Mouse (Mus musculus) G1E-ER4 (cell line): ENCODE data around the gene Chpf2. TPM values are rescaled to one million over a fixed set of nuclear protein-coding genes. Genes with fewer than 3 reads are reported as not detected.

Source experiments
- GATA1 ChIP-seq: IDR thresholded peaks from one replicate; pipeline ENCODE4 v1.8.0; 2012; ENCODE audit warnings: low read length, inconsistent platforms
- polyA plus RNA-seq: library from polyadenylated mRNA; stranded (reverse); fragments of >175 nt; gene quantifications from 2 replicates; pipeline ENCODE4 v1.2.3, GENCODE M21; 2012

The Chpf2 gene
- polyA plus RNA-seq, 1 experiment, result 36.2 TPM

GRCm38 (mm10) chr5:24578109-24578963 is 8.2 kb upstream of the Chpf2 start:
- TF ChIP-seq GATA1, result no peak

GRCm38 (mm10) chr5:24586106-24586505 is 435 bp upstream of the Chpf2 start:
- no peak for TF ChIP-seq GATA1

GRCm38 (mm10) chr5:24587200-24587577 is 648 bp downstream of the Chpf2 start:
- TF ChIP-seq GATA1, result no peak

DNA sequence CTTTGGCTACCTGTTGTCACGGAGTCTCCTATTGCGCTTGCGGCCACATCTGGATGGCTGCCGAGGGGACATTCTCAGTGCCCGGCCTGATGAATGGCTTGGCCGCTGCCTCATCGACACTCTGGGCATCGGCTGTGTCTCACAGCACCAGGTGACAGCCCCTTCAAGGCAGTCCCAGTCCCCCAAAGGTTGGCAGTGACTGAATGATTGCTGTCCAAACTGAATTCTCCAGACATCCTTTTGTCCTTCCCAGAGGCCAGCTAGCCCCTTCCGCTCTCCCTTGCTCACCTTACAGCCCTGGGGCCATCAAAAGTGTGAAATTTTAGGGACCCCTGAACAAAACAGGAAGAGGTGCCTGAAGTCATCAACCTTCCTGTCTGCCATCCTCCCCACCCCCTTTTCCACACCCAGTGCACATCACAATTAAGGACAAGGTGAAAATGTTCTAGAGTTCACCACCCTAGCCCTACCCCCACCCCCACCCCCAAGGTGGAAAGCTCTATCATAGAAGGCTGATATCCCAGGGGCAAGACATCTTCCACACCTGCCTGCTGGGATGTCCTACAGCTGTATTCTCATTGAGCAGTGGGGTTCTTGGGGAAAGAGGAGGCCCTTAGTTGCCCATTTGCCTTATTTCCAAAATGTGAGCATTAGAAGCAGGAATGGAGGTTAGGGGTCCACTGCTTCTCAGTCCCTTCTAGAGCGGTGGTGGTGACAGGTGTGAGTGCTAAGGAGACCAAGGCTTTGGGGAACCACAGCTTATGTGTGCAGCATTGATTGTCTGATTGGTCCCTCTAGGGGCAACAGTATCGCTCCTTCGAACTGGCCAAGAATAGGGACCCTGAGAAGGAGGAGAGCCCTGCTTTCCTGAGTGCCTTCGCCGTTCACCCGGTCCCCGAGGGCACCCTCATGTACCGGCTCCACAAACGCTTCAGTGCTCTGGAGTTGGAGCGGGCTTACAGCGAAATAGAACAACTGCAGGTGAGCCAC is 3.3 kb downstream of the Chpf2 start:
- no peak for TF ChIP-seq GATA1

DNA sequence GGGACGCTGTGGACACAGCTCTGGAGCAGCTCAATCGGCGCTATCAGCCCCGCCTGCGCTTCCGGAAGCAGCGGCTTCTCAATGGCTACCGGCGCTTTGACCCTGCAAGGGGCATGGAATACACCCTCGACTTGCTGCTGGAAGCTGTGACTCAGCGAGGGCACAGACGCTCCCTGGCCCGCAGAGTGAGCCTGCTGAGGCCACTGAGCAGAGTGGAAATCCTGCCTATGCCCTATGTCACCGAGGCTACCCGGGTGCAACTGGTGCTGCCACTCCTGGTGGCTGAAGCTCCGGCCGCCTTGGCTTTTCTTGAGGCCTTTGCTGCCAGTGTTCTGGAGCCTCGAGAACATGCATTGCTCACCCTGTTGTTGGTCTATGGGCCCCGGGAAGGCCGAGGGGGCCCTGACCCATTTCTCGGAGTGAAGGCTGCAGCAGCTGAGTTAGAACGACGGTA is 4.8 kb downstream of the Chpf2 start:
- no peak for TF ChIP-seq GATA1

DNA sequence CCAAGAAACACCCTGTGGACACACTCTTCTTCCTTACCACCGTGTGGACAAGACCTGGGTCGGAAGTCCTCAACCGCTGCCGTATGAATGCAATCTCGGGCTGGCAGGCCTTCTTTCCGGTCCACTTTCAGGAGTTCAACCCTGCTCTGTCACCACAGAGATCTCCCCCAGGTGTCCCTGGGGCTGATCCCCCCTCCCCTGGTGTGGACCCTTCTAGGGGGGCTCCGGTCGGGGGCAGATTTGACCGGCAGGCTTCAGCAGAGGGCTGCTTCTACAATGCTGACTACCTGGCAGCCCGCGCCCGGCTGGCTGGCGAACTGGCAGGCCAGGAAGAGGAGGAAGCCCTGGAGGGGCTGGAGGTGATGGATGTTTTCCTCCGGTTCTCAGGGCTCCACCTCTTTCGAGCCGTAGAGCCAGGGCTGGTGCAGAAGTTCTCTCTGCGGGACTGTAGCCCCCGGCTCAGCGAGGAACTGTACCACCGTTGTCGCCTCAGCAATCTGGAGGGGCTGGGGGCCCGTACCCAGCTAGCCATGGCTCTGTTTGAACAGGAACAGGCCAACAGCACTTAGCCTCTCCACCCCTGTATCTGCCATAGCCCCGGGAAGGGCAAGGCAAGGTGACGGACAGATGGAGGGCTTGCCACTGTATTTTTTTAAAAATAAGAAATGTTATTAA is 5.4 kb downstream of the Chpf2 start:
- TF ChIP-seq GATA1, result no peak

- no peak for TF ChIP-seq GATA1
These were observed 6.1 kb downstream of the Chpf2 start for GRCm38 (mm10) chr5:24592471-24593160.

DNA sequence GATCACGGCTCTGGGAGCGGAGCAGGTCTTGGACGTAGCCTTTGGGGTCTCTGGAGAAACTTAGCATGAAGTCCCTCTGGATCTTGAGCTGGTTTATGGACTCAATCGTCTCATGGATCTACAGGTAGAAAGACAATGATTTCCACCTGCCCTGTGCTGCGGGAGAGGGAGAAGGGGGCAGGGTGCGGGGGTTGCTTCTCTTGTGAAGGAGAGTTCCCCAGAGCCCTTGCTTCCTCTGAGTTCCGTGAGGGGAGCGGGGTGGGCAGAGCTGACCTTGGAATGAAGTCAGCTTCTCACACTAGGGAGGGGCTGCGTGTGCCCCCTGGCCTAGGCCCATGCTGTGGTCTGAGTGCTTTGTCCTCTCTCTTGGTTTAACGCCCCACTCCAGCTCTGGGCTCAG is 6.7 kb downstream of the Chpf2 start:
- TF ChIP-seq GATA1, result no peak

DNA sequence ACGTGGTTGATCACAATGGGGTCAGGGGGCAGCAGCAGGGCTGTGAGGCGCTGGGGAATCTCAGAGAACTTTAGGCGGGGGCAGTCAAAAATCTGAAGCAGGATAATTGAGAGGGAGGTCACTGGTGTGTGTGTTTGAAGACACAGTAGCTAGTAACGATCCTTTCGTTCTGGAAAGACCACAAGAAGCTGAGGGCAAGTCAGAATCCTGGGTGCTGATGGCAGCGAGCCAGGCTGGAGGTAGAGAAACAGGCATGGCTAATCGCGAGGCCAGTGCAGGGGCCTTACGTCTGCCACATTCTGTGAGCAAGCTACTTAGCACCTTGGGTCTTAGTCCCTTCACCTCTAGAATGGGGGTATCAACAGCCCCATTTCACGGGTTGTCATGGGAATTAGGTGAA is 7.4 kb downstream of the Chpf2 start:
- no peak for TF ChIP-seq GATA1

DNA sequence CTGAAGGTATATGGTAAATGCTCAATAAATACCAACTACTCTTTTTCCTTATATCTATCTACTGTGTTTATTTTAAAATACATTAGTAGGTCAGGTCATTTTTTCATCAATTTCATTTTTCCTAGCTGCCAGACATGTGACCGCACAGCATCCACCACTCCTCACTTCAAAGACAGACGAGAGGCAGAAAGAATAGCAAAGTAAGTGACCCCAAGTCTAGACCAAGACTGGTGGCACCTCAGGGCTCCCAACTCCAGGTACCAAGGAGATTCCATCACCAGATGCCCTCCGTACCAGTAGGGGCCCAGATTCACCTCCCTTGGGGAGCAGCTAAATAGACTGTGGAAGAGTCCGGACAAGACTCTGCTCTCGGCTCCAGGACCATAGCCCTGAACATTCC is 7.8 kb downstream of the Chpf2 start:
- TF ChIP-seq GATA1, result no peak

DNA sequence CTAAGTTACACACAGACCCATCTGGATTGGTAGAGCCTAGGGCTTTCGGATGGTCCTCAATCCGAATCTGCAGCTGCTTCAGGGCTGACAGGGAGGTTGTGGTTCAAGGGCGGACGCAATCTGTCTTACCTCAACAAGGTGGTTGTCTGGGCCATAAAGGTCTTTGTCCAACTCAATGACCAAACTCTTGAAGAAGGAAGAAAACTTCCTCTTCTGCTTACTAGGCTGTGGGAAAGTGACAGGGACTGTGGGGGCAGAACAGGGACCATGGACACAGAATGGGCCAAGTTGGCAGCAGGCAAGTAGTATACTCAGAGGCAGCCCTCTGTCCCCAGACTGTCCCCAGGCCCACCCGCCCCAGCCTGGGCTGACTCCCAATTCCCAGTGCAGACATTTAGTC is 8.7 kb downstream of the Chpf2 start:
- TF ChIP-seq GATA1, result no peak

- TF ChIP-seq GATA1, result no peak
These were observed 9.3 kb downstream of the Chpf2 start for GRCm38 (mm10) chr5:24595786-24596380.

DNA sequence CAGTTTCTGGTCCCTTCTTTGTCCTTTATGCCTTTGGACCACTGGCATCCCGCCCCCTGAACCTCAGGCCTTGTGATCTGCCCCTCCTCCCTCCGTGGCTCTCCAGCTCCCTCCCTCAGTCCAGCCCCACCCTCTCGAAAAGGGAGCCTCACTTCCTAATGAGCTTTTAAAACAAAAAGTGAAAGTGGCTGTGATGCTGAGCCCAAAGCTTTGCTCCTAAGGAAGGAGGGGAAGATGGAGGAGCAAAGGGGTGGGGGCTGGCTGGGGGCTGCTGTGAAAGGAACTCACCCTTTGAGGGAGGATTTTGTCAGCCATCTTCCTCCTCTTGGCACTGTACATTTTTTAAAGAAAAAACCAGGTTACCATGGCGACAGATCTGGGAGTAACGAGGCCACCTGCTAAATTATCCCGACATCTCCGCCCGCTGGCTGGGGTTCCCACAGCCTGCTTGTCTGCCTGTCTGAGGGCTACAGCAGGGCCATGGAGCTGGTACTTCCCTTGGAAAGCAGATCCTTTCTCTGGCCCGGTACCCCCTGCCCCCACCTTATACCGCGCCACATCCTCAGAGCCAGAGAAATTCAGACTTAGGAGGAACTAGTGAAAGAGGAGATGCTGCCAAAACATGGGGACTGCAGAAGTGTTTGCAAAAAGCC is 10.1 kb downstream of the Chpf2 start:
- no peak for TF ChIP-seq GATA1

DNA sequence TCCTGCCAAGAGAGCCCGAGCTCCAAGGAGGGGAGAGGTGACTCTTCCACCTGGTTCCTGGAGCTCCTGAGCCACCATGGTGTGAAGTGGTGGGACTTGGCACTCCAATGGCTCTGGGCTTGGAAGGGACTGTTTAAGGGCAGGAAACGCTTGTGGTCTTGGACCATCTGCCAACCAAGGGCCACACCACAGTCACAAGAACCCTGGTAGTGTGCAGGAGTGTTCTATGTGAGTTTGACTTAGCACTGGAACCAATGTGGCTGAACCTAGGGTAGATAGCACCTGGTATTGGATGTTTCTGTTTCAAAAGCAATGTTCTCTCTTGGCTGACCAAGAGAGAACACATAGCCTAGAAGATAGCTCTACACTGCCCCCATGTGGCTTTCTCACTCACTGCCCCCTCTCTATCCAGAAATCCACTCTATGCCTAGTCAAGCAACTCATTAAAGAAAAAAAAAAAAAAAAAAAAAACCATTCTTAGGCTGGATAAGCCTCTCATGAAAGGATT is 10.7 kb downstream of the Chpf2 start:
- TF ChIP-seq GATA1, result no peak
